Mouse (Mus musculus) kidney, adult 8-10 months (tissue): ENCODE measurements around the gene Ssh2.

Experiments used
- DNase-seq, 2 experiments: peaks; one replicate each; pipeline ENCODE4 v3.0.0; 2022

The Ssh2 gene

GRCm38 (mm10) chr11:77414141-77414839 lies 198.2 kb downstream of the Ssh2 start:
- DNase-seq, result no peak

- no peak for DNase-seq
Measured at GRCm38 (mm10) chr11:77416212-77417000, 200.3 kb downstream of the Ssh2 start.

- no peak for DNase-seq
Measured at GRCm38 (mm10) chr11:77418021-77418420, 201.9 kb downstream of the Ssh2 start.

GRCm38 (mm10) chr11:77423175-77423859 lies 207.2 kb downstream of the Ssh2 start:
- no peak for DNase-seq

- no peak for DNase-seq
Measured at GRCm38 (mm10) chr11:77428446-77428845, 212.4 kb downstream of the Ssh2 start.

- DNase-seq, result no peak
Measured at GRCm38 (mm10) chr11:77437026-77437425, 220.9 kb downstream of the Ssh2 start.

- no peak for DNase-seq
Measured at GRCm38 (mm10) chr11:77440081-77440480, 224.0 kb downstream of the Ssh2 start.

GRCm38 (mm10) chr11:77441020-77441419 lies 224.9 kb downstream of the Ssh2 start:
- DNase-seq, result no peak

- peak; percentile 37 to 55 for DNase-seq
Measured at GRCm38 (mm10) chr11:77442186-77443170, 226.4 kb downstream of the Ssh2 start.

GRCm38 (mm10) chr11:77444939-77445338 lies 228.9 kb downstream of the Ssh2 start:
- DNase-seq, result peak in 1 of 2 experiments; percentile 52

GRCm38 (mm10) chr11:77446628-77447041 lies 230.5 kb downstream of the Ssh2 start:
- DNase-seq, result peak; percentile 63 to 75

GRCm38 (mm10) chr11:77449224-77449623 lies 233.1 kb downstream of the Ssh2 start:
- DNase-seq, result no peak

GRCm38 (mm10) chr11:77451670-77452069 lies 235.6 kb downstream of the Ssh2 start:
- no peak for DNase-seq

- DNase-seq, result no peak
Measured at GRCm38 (mm10) chr11:77453388-77453787, 237.3 kb downstream of the Ssh2 start.

GRCm38 (mm10) chr11:77455770-77456510 lies 239.9 kb downstream of the Ssh2 start:
- no peak for DNase-seq

- DNase-seq, result peak in 1 of 2 experiments; percentile 26
Measured at GRCm38 (mm10) chr11:77456866-77457265, 240.8 kb downstream of the Ssh2 start.

GRCm38 (mm10) chr11:77461856-77462255 lies 245.8 kb downstream of the Ssh2 start:
- DNase-seq, result no peak

- peak; percentile 65 to 78 for DNase-seq
Measured at GRCm38 (mm10) chr11:77462283-77463100, 246.4 kb downstream of the Ssh2 start, which contains the start of gene Coro6. Coro6 (plus strand) TSS chr11:77462411.

- no peak for DNase-seq
Measured at GRCm38 (mm10) chr11:77463101-77463445, 247.0 kb downstream of the Ssh2 start.

- DNase-seq, result no peak
Measured at GRCm38 (mm10) chr11:77463786-77464185, 247.7 kb downstream of the Ssh2 start.

- DNase-seq, result no peak
Measured at GRCm38 (mm10) chr11:77464684-77465083, 248.6 kb downstream of the Ssh2 start.
